Mouse (Mus musculus) gastrocnemius, postnatal 4 days (tissue): ENCODE measurements around the gene Aebp2. TPM values are rescaled to one million over a fixed set of nuclear protein-coding genes. Genes with fewer than 3 reads are reported as not detected.

Experiments used
- DNase-seq, 2 experiments: peaks; one replicate each; pipeline ENCODE4 v3.0.0; 2021 to 2022; ENCODE audit warnings: low spot score in 2 of 2, mixed read lengths in 2 of 2
- total RNA-seq, 2 experiments: library from RNA; stranded (reverse); gene quantifications; 2 replicates each; pipeline ENCODE4 v1.2.3; 2021

Gene Aebp2
- total RNA-seq, 2 experiments from 2014 or later, result 53.6 to 55.8 TPM

DNA sequence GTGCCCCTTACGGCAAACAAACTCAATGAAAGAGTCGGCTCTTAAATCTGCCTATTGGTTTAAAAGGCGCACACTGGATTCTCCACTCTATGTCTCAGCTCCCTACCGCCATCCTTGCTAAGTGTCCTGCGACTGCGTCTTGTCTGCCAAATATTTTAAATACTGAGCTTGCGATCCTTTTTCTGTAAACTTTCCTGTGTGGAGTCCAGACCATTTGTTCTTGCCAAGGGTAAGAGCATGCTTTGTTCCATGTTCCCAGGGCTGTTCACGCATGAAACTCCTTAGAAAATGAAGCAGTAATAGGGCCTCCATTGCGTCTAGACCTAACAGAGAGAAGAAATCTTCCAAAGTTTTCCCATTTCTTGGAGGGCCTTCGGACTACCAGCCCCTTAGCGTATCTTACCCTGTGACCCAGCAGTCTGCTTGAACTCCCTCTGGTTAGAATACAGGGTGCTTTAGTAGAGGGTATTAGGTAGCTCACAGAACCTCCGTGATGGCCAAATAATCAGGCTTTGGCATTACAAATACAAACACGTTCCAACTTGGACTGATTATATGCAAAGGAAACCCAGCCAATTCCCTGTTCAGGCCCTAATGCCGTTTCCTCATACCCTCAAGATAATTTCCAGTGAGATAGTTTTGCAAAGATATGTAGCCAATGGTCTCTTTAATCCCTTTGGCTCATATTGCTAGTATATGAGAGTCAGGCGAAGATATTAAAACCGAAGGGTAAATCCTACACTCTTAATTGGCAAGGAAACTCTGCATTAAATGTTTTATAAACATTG lies 67.3 kb downstream of the Aebp2 start:
- DNase-seq, result no peak

DNA sequence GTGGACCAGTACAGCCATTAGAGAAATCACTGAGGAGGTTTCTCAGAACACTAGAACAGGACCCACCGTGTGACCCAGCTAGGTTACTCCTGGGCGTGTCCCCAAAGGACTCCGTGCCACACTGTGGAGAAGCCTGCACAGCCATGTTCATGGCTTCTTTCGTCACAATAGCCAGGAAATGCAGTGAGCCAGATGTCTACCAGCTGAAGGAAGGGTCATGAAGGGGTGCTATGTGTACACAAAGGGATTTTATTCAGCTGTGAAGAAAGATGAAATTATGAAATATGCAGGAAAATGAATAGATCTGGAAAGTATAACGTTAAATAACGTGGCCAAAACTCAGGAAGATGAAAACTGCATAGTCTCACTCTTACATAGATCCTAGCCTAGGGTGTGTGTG lies 69.7 kb downstream of the Aebp2 start:
- no peak for DNase-seq

DNA sequence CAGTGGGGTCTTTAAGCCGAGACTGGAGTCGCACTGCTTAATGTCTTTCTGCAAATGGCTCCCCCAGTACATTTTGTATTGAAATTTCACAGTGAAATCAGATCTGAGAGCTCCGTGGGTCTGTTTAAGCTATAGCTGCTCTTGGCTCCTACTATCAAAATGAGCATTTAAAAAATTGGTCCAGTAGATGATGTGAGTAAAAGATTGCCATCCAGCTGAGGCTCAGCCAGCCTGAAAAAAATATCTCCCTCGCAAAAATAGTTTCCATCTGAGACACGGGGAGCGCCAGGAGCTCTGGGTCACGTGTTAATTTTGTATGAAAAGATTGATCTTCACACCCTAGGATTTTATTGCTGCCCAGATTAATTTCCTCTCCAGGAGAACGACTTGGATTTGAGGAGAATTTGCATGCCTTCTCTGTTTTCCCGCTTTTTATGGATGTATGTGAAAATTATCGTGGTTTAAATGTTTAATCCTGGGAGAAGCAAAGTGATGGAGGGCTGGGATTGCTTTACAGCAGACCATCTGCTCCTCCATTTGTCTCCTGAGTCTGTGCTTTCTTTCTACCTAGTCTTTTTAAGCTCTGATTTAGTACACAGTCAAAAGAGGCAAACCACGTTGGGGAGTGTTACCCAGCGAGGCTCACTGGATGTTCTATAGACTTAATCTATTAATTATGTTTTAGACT lies 73.9 kb downstream of the Aebp2 start:
- DNase-seq, result no peak

DNA sequence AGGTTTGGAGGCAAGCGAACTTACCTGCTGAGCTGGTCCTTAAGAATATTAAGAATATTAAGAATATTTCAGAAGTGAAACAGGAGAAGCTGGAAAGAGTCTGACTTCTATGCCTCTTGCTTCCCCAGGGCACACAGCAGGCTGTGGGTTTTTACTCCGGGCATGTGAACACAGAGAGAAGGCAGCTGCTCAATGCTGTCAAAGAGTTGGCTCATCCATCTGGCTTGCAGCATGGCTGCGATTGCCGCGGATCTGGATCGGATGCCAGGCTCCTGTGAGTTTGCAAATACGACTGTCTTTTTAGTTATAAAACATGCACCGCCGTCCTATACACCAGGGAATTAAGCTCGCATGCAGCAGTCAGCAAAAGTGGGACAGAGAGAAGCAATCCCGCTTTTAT lies 75.5 kb downstream of the Aebp2 start:
- DNase-seq, result peak in 1 of 2 experiments; percentile 68

DNA sequence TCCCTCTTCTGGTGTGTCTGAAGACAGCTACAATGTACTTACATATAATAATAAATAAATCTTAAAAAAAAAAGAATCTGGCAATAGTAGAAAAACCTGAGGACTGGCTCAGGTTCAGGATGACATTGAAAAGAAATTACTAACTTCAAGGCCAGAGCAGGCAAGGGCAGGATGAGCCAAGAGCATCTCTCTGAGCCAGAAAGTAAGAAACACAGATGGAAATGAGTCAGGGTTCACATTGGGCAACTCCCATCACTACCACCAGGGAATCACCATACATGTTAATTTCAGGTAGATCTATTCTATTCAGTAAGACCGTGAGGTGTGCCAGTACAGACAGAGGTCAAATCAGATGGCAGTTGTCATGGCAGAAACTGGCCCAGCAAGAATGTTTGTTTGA lies 76.1 kb downstream of the Aebp2 start:
- no peak for DNase-seq

DNA sequence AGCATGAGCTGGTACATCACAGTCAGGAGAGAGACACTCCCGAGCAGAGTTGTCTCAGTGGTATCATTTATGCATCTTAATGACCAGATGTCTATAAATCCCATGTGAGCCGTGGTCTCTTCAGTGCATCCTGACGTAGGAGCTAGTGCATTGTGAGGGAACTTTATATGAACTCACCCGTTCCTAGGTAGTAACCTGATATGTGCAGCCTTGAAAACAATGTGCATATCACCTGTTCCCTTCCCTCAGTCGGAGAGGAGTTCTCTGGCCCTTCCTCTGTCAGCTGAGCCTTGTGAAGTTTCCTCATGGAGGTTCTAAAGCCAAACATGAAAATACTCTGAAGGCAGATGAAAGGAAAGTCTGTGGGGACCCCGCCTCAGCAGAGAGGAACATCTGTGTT lies 78.8 kb downstream of the Aebp2 start:
- DNase-seq, result no peak

DNA sequence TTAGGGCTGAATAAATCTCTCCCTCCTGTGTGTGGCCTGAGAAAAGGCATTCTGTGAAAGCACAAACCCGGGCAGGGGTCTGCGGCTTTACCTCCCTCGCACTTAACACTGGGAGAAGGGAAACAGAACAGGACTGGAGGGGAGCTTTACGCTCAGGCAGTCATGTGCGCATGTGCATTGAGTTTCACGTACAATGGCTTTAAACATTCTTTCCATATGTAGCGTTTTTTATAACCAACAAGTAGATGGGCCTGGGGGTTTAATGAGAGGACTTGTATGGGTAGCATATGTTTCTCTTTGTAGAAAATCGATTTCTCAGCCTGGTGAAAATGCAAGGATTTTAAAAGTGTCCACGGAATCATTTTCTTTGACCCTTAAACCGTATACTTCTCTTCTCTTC lies 82.7 kb downstream of the Aebp2 start:
- DNase-seq, result no peak

DNA sequence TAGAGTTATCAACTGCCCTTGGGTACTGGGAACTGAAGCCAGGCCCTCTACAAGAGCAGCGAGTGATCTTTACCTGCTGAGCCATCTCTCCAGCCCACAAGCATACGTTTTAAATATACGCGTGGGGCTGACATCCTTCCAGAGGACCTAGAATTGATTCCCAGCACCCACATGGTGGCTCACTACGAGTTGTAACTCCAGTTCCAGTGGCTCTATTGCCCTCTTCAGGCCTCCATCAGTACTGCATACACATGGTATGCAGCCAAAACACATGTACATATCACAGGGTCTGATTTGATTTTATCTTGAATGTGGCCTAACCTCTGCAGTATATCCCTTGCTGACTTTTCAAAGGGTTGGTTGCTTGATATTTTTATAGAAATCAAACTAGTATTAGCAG lies 83.6 kb downstream of the Aebp2 start:
- no peak for DNase-seq

DNA sequence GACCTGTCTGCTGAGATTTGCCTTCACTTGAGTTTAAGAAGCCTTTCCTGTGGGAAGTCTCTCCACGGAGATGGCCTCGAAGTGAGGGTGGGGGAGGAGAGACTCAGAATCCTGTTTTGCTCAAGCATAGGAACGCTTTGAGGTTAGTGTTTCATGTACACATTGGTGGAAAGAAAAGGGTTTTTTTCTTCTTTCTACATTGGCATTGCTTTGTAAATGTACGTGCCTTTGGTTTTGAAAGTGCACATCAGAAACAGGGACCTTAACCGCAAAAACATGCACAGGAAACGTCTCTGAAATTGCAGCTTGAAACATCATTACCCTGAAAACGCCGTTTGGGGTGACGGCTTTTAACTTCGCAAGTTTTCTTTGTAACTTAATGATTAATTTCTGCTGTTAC lies 85.6 kb downstream of the Aebp2 start:
- DNase-seq, result no peak

DNA sequence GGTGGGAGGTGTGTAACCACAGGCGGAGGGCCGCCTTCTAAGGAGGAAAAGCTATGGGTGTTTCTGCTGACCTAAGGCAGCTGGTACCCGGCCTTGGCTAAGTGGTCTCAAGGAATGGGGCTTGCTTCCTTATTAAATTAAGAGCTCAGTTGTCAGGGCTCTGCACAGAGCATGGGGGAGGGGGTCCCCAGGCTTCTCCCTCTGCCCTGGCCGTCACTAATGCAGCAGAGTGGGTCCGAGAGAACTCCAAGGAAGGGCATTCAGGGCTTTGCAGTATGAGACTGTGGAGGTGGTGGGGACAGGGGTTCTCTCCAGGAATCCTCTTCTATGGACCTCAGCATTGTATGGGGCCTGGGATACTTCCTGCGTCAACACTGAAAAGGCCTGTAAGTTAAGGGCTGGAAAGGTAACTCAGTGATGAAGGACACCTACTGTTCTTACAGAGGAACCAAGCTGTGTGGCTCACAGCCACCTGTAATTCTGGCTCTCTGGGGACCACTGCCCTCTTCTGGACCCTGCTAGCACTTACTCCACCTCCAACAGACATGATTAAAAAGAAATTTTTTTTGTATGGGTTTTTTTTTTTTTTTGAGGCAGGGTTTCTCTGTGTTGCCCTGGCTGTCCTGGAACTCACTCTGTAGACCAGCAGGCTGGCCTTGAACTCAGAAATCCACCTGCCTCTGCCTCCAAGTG lies 87.1 kb downstream of the Aebp2 start:
- no peak for DNase-seq

DNA sequence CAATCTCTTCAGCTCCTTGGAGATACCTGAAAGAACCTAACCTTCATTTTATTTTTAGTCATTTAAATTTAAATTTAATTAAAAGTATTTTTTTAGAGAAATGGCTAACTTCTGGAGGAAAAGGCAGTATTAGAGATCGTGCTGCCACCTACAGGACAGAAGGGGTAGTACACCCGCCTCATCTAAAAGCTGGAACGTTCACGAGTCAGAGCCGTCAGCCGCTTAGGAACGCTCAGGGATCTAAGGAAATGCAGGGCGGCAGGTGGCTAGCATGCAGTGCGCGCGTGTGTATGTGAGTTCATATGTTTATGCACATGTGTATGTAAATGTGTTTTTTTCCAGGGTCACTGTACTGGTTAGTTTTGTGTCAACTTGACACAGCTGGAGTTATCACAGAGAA lies 90.3 kb downstream of the Aebp2 start:
- DNase-seq, result peak in 1 of 2 experiments; percentile 70

DNA sequence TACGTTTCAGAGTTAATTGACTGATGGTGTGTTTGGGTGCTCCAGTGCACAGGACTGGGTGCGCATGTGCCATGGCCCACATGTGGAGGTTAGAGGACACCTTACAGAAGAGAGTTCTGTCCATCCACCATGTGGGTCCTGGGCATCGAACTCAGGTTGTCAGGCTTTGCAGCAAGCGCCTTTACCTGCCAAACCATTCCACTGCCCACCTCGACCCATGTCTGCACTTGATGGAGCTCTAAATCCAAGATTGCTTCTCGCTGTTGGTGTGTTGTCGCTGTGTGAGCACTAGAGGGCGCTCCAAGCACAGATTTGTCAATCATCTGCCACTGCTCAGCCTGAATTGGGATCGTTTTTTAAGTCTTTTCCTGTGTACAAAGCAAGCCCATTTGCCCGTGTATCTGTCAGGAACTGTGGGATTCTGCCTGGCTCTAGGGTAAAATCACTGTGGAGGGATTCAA lies 92.5 kb downstream of the Aebp2 start:
- peak; percentile 58 to 73 for DNase-seq

DNA sequence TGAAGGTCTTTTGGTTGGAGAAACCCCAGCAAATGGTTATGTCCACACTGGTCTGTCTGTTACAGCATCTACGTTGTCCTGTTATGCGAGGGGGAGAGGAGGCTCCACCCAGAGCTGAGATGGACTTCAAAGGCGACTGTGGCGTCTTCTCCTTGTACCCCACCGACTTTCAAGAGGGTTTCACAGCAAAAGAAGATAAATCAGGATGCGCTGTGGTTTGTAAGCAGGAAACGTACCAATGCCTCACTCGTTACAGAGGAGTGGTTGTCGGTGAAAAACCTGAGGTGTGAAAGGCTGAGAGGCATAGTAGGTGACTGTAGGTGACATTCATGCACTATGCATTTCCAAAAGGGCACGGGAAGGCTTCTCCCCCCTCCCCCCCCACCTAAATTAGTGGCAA lies 99.6 kb downstream of the Aebp2 start:
- DNase-seq, result no peak

Other genes with a start within 250 kb of the Aebp2 start
- gene Plekha5, start 198.6 kb upstream of the Aebp2 start, total RNA-seq, result 10 to 100 TPM; 34.7 to 40.1 TPM
- gene Gm11077, start 106.6 kb downstream of the Aebp2 start, total RNA-seq, result not detected